Mouse (Mus musculus) bone marrow, adult 2 months (tissue): ENCODE data around the gene Uts2r. TPM values are rescaled to one million over a fixed set of nuclear protein-coding genes. Genes with fewer than 3 reads are reported as not detected.

Experiments
- H3K27ac ChIP-seq: fragments of 200-500 bp; 2 replicates; pipeline ENCODE4 v1.5.1; 2012; ENCODE audit warnings: low read depth, mild to moderate bottlenecking, control low read depth, inconsistent platforms, low read length; ENCODE audit not compliant: control insufficient read depth, poor library complexity, insufficient read depth
- H3K4me1 ChIP-seq: fragments of 200-500 bp; 2 replicates; pipeline ENCODE4 v1.6.1; 2011; ENCODE audit warnings: low read length; ENCODE audit not compliant: control insufficient read depth, insufficient read depth
- H3K4me3 ChIP-seq: fragments of 200-500 bp; replicated peaks from 2 replicates; pipeline ENCODE3; 2011; ENCODE audit warnings: mild to moderate bottlenecking, low read depth, low read length, control low read depth; ENCODE audit not compliant: control insufficient read depth
- CTCF ChIP-seq: fragments of 200-500 bp; IDR thresholded peaks from 2 replicates; pipeline ENCODE4 v1.5.1; 2011; ENCODE audit warnings: low read length, control low read depth; ENCODE audit not compliant: control insufficient read depth, insufficient read depth
- POLR2A ChIP-seq: fragments of 200-500 bp; IDR thresholded peaks from 2 replicates; pipeline ENCODE4 v1.6.1; 2011; ENCODE audit warnings: low read depth, mild to moderate bottlenecking, control low read depth, low read length, borderline replicate concordance; ENCODE audit not compliant: control insufficient read depth
- WGBS: fragments of 180-500 bp; shearing (Covaris S2); methylation state at CpG from one replicate; pipeline ENCODE4 v1.1.7; 2018; 5-methylcytosine and 5-hydroxymethylcytosine counted together
- polyA plus RNA-seq: library from polyadenylated mRNA; stranded (reverse); fragments of >200 nt; gene quantifications from 2 replicates; pipeline ENCODE4 v1.2.4, GENCODE M21; 2011; ENCODE audit warnings: low replicate concordance; ENCODE audit not compliant: missing spikeins, insufficient read depth, insufficient read length

The Uts2r gene
- polyA plus RNA-seq, 1 experiment, result not detected

DNA sequence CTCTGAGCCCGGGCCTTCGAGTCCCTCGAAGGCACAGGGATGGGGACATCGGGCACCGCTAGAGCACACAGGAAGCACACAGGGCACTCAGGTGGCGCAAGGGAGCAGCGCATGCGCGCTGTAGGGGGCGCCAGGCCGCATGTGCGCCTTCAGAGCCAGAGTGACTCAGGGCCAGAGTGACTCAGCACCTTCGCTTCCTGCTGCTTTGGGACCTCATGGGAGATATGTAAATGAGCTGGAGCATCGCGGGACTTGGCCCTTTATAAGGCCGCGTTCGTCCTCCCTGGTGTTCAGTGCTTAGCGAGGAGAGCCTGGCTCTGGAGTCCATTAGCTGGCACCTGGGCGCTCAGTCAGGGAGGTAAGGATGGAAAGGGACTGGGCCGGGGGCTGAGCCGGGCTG, 14.2 kb upstream of the Uts2r start, which contains the start of gene Tex19.1:
TSS of gene Tex19.1 (plus strand) at position 279 of the 400 bp plus-strand sequence.
- WGBS, result 94% methylated on average over 22 of the region's 22 CpGs
- Histone ChIP-seq H3K4me1 (no peaks in the 10 kb centered on the region), H3K27ac (no peak within 1 kb of the TSS), H3K4me3 (no peak within 1 kb of the TSS)
- no peak for TF ChIP-seq CTCF
- TF ChIP-seq POLR2A, result no peak

- no peak overlapping the region for H3K4me3 ChIP-seq
- H3K4me1 ChIP-seq, result no peaks in the 10 kb centered on the region
- WGBS, result 75% methylated on average over 3 of the region's 3 CpGs
- no peak for TF ChIP-seq CTCF
- TF ChIP-seq POLR2A, result no peak
- H3K27ac ChIP-seq, result no peak overlapping the region
These were observed 11.9 kb upstream of the Uts2r start for GRCm38 (mm10) chr11:121148193-121148592.

- Histone ChIP-seq H3K4me3 (no peak overlapping the region), H3K4me1 (no peaks in the 10 kb centered on the region), H3K27ac (no peak overlapping the region)
- WGBS, result 62% methylated on average over 4 of the region's 4 CpGs
- TF ChIP-seq CTCF (no peak), POLR2A (no peak)
These were observed 5.9 kb upstream of the Uts2r start for GRCm38 (mm10) chr11:121154203-121154602.

DNA sequence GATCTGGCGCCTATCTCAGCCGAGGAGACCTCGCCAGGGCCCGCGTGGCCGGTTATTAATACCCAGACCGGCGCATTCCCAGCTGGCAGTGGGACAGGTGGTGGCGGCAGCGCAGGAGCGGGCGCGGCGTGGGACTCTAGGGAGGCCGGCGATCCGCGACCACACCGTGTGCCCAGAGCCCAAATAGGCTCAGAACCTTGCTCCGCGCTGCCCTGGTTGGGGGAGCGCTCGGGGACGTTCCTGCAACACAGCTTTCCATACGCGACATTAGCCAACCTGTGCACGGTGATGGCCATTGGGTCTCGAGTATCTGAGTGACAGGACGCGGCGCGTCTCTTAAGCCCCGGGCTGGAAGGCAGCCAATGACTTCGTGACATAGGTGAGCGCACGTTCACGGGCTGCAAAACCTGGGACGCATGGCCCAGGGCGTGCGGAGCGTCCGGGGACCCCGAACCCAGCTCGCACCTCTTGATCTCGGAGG, 3.6 kb upstream of the Uts2r start:
- Histone ChIP-seq H3K27ac (no peak overlapping the region), H3K4me1 (no peaks in the 10 kb centered on the region), H3K4me3 (no peak overlapping the region)
- TF ChIP-seq POLR2A (no peak), CTCF (no peak)
- WGBS, result 3% methylated on average over 45 of the region's 45 CpGs

- WGBS, result 85% methylated on average over 26 of the region's 26 CpGs
- Histone ChIP-seq H3K4me1 (no peaks in the 10 kb centered on the region), H3K4me3 (no peak overlapping the region), H3K27ac (no peak overlapping the region)
- no peak for TF ChIP-seq CTCF
- TF ChIP-seq POLR2A, result no peak
These were observed 720 bp downstream of the Uts2r start for GRCm38 (mm10) chr11:121160636-121161346.

DNA sequence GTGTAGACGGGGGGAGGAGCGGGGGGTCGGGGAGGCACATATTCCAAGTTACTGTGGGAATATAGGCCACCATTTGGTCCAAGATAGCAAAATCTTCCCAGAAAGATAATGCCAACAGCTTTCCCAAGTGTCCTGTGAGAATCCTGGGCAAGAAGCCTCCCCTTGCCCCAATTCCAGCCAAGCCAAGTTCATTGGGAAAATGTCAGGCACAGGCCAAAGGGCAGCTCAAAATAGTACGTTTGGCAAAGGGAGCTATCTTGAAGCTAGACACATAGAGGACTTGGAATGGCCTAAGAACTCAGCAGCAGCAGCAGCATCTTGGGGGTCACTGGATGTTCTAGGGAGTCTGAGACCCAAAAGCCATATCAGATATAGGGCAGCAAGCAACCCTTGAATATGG, 3.7 kb downstream of the Uts2r start:
- Histone ChIP-seq H3K4me1 (no peaks in the 10 kb centered on the region), H3K4me3 (no peak overlapping the region), H3K27ac (no peak overlapping the region)
- 79% methylated on average over 4 of the region's 4 CpGs for WGBS
- TF ChIP-seq POLR2A (no peak), CTCF (no peak)

DNA sequence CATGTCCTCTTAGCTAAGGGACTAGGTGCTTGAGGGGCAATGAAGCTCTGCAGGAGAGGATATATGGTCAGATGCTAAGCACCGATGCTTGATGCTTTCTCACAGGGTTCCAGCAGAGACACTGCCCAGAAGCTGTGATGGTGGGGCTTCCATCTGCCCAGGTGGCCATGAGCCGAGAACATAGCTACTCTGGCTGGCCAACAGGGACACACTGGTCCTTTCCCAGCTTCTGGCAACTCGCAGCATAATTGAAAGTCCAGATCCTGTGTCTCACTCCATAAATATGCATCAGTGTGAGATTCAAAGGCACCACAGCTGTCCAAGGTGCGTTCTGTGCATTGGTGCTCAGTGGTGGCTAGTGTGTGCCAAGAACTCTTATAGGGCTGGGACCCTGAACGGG, 13.1 kb downstream of the Uts2r start:
- no peak for TF ChIP-seq POLR2A
- no peak for TF ChIP-seq CTCF
- Histone ChIP-seq H3K4me1 (no peaks in the 10 kb centered on the region; the same call in 1 of the 2 replicates), H3K27ac (no peak overlapping the region), H3K4me3 (no peak overlapping the region)
- WGBS, result 81% methylated on average over 5 of the region's 5 CpGs

- Histone ChIP-seq H3K4me3 (no peak overlapping the region), H3K4me1 (no peaks in the 10 kb centered on the region; the same call in 1 of the 2 replicates), H3K27ac (no peak overlapping the region)
- no peak for TF ChIP-seq POLR2A
- no peak for TF ChIP-seq CTCF
- WGBS, result 73% methylated on average over 3 of the region's 3 CpGs
These were observed 14.2 kb downstream of the Uts2r start for GRCm38 (mm10) chr11:121174234-121174633.
